Mouse (Mus musculus) kidney, adult 2 months (tissue): ENCODE measurements around the gene Lingo2.

Source experiments
- CTCF ChIP-seq: fragments of 200-500 bp; conservative IDR thresholded peaks from 2 replicates; pipeline ENCODE4 v1.5.1; 2011; ENCODE audit warnings: low read depth, mild to moderate bottlenecking, control low read depth, low read length, moderate library complexity, mixed read lengths; ENCODE audit not compliant: insufficient read depth, insufficient read length
- POLR2A ChIP-seq: fragments of 200-500 bp; IDR thresholded peaks from one replicate; pipeline ENCODE4 v1.6.1; 2011; ENCODE audit warnings: low read depth, low read length, control low read depth

DNA sequence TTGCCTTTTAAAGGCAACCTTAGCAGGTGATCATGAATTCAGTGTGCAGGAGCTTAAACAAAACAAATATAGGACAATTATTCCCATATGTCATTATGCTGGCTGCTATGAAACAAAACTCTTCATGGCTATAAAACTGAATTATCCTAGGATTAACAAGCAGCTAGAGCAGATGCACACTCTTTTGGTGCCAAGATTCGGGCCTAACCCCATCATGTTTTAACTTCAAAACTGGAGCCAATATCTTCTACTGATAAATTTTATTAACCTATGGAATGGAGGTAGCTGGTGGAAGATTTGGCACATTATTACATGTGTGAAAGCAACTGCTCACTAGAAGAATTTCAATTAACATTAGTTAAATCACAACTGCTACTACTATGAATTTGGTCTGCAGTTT, 235.1 kb downstream of the Lingo2 start:
- TF ChIP-seq CTCF: no peak
- no peak for TF ChIP-seq POLR2A
